Mouse (Mus musculus): ENCODE measurements at regions not wholly inside any gene's neighbourhood (a gene's known extent, or its start where the extent isn't known, plus 50 kb on each side); places are given as distances from the start of the nearest gene placed in this dataset.
A peak's percentile ranks its signal among the peaks of the same experiment; 100 is the strongest.

GRCm38 (mm10) chr2:79510485-79511094 is 54.0 kb upstream of the Cerkl start:
- DNase-seq (ENCODE audit: low spot score) (no peak), ATAC-seq (ENCODE audit: low read depth) (no peak)
- Histone ChIP-seq H3K4me2 (ENCODE audit: low read depth, low read length) (no peak overlapping the region), H3K4me3 (ENCODE audit: low read depth, low read length) (no peak overlapping the region), H3K9me3 (ENCODE audit: control insufficient read depth, low read length) (no peaks in the 10 kb centered on the region), H3K36me3 (ENCODE audit: control insufficient read depth, insufficient read depth, low read length) (no peaks in the 10 kb centered on the region), H3K27me3 (replicated peaks; ENCODE audit: control insufficient read depth, insufficient read depth, low read length) (no peaks in the 10 kb centered on the region), H3K27ac (replicated peaks; ENCODE audit: low read depth, low read length) (no peak overlapping the region), H3K4me1 (ENCODE audit: control insufficient read depth, insufficient read depth, low read length) (peaks cover 4% of the 10 kb centered on the region; the same call in 1 of the 2 replicates), H3K9ac (ENCODE audit: low read depth, low read length) (no peak overlapping the region)
- WGBS: 76% methylated on average over 10 of the region's 10 CpGs

DNA sequence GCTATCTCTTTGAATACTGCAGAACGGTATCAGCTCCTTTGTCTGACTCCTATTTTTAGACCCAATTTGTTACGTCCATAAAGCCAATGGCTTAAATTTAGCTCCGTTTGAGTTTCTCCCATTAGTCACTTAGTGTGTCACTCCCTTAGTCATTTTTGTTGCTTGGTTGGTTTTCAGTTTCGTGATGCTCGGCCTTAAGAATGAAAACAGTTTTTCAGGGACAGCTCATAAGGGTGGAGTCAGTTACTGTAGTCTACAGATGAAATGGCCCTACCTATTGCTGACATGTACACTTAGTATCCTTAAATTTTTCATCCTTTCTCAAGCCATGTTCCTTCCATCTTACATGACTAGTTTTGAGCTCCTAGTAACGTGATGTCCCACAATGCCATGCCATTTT is 54.5 kb upstream of the Cerkl start:
- WGBS: 76% methylated on average over 6 of the region's 6 CpGs
- no peak for ATAC-seq (ENCODE audit: low read depth)
- peaks cover 4% of the 10 kb centered on the region; the same call in 1 of the 2 replicates for H3K4me1 ChIP-seq (ENCODE audit: control insufficient read depth, insufficient read depth, low read length)
- H3K4me2 ChIP-seq (ENCODE audit: low read depth, low read length): no peak overlapping the region
- H3K9me3 ChIP-seq (ENCODE audit: control insufficient read depth, low read length): no peaks in the 10 kb centered on the region
- no peaks in the 10 kb centered on the region for H3K36me3 ChIP-seq (ENCODE audit: control insufficient read depth, insufficient read depth, low read length)
- no peak for DNase-seq (ENCODE audit: low spot score)
- H3K27ac ChIP-seq (replicated peaks; ENCODE audit: low read depth, low read length): no peak overlapping the region
- H3K4me3 ChIP-seq (ENCODE audit: low read depth, low read length): no peak overlapping the region
- no peaks in the 10 kb centered on the region for H3K27me3 ChIP-seq (replicated peaks; ENCODE audit: control insufficient read depth, insufficient read depth, low read length)
- H3K9ac ChIP-seq (ENCODE audit: low read depth, low read length): no peak overlapping the region

- Histone ChIP-seq H3K4me2 (ENCODE audit: low read depth, low read length) (peak overlapping the region; percentile 34), H3K27ac (replicated peaks; ENCODE audit: low read depth, low read length) (no peak overlapping the region), H3K36me3 (ENCODE audit: control insufficient read depth, insufficient read depth, low read length) (no peaks in the 10 kb centered on the region), H3K9ac (ENCODE audit: low read depth, low read length) (peak overlapping the region; percentile 11; the same call in 1 of the 2 replicates), H3K27me3 (replicated peaks; ENCODE audit: control insufficient read depth, insufficient read depth, low read length) (no peaks in the 10 kb centered on the region), H3K4me3 (ENCODE audit: low read depth, low read length) (no peak overlapping the region), H3K4me1 (ENCODE audit: control insufficient read depth, insufficient read depth, low read length) (peaks cover 4% of the 10 kb centered on the region; the same call in 1 of the 2 replicates), H3K9me3 (ENCODE audit: control insufficient read depth, low read length) (no peaks in the 10 kb centered on the region)
- WGBS: 24% methylated on average over 11 of the region's 11 CpGs
- ATAC-seq (ENCODE audit: low read depth) (no peak), DNase-seq (ENCODE audit: low spot score) (peak; percentile 80)
These were observed 55.2 kb upstream of the Cerkl start for GRCm38 (mm10) chr2:79511676-79512323.

DNA sequence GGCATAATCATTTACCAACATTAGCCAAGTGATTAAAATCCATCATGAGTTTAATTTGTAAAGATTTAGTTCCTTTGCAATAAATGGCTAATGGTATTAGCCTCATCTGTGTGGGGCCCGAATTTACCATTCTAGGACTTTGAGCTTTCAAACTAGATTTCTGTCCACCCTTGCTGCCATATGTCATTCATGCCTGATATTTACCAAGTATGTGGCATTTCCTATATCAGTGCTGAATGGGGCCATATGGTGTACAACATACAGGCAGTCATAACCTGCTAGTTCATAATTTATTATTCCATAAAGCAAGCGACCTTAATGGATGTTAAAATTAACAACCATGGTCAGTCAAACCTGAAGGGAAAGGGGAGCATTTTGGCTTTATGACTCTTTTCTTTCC is 55.8 kb upstream of the Cerkl start:
- no peak overlapping the region for H3K9ac ChIP-seq (ENCODE audit: low read depth, low read length)
- no peak overlapping the region for H3K27ac ChIP-seq (replicated peaks; ENCODE audit: low read depth, low read length)
- no peaks in the 10 kb centered on the region for H3K9me3 ChIP-seq (ENCODE audit: control insufficient read depth, low read length)
- H3K36me3 ChIP-seq (ENCODE audit: control insufficient read depth, insufficient read depth, low read length): no peaks in the 10 kb centered on the region
- no peak for DNase-seq (ENCODE audit: low spot score)
- peak overlapping the region; percentile 34 for H3K4me2 ChIP-seq (ENCODE audit: low read depth, low read length)
- H3K27me3 ChIP-seq (replicated peaks; ENCODE audit: control insufficient read depth, insufficient read depth, low read length): no peaks in the 10 kb centered on the region
- WGBS: 68% methylated on average over 2 of the region's 2 CpGs
- H3K4me3 ChIP-seq (ENCODE audit: low read depth, low read length): no peak overlapping the region
- no peak for ATAC-seq (ENCODE audit: low read depth)
- peaks cover 4% of the 10 kb centered on the region; the same call in 1 of the 2 replicates for H3K4me1 ChIP-seq (ENCODE audit: control insufficient read depth, insufficient read depth, low read length)

GRCm38 (mm10) chr2:79513726-79514125 is 57.1 kb upstream of the Cerkl start:
- ATAC-seq (ENCODE audit: low read depth) (no peak), DNase-seq (ENCODE audit: low spot score) (no peak)
- no peak overlapping the region for H3K4me2 ChIP-seq (ENCODE audit: low read depth, low read length)
- no peak overlapping the region for H3K9ac ChIP-seq (ENCODE audit: low read depth, low read length)
- no peak overlapping the region for H3K27ac ChIP-seq (replicated peaks; ENCODE audit: low read depth, low read length)
- H3K4me3 ChIP-seq (ENCODE audit: low read depth, low read length): no peak overlapping the region
- peaks cover 4% of the 10 kb centered on the region; the same call in 1 of the 2 replicates for H3K4me1 ChIP-seq (ENCODE audit: control insufficient read depth, insufficient read depth, low read length)
- no peaks in the 10 kb centered on the region for H3K9me3 ChIP-seq (ENCODE audit: control insufficient read depth, low read length)
- no peaks in the 10 kb centered on the region for H3K36me3 ChIP-seq (ENCODE audit: control insufficient read depth, insufficient read depth, low read length)
- no peaks in the 10 kb centered on the region for H3K27me3 ChIP-seq (replicated peaks; ENCODE audit: control insufficient read depth, insufficient read depth, low read length)
- 73% methylated on average over 3 of the region's 3 CpGs for WGBS

DNA sequence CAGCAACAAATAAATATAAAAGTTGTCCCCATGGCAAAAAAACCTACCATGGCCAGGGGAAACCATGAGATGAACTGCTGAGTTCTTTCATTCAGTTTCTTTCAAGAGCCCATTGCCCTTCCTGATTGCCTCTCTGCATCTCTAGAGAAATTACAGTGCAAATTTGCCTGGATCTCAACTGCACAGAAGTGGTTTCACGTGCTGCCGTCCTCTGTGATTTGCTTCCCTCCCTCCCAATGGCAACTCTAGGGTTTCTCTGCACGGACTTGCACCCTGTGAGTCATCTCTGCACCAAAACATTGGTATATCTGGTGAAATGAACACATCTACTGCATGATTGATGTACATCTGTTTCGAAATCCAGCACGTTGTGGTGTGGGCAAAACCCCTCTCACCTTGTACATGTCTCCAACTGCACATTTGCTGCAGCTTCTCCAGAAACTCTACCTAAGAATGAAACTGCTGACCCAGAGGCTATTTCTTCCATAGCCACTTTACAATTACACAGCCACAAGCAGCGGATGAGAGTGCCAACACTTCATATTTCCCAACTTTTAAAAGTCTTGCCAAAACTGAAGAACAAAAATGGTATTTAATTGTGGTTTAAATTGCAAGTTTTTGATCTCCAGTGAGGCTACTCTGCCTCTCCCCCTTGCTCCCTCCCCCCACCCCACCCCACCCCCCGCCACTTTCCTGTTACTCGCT is 61.6 kb upstream of the Cerkl start:
- Histone ChIP-seq H3K4me1 (ENCODE audit: control insufficient read depth, insufficient read depth, low read length) (no peaks in the 10 kb centered on the region), H3K27me3 (replicated peaks; ENCODE audit: control insufficient read depth, insufficient read depth, low read length) (no peaks in the 10 kb centered on the region), H3K4me2 (ENCODE audit: low read depth, low read length) (no peak overlapping the region), H3K9me3 (ENCODE audit: control insufficient read depth, low read length) (no peaks in the 10 kb centered on the region), H3K9ac (ENCODE audit: low read depth, low read length) (no peak overlapping the region), H3K27ac (replicated peaks; ENCODE audit: low read depth, low read length) (no peak overlapping the region), H3K36me3 (ENCODE audit: control insufficient read depth, insufficient read depth, low read length) (no peaks in the 10 kb centered on the region), H3K4me3 (ENCODE audit: low read depth, low read length) (no peak overlapping the region)
- ATAC-seq (ENCODE audit: low read depth) (no peak), DNase-seq (ENCODE audit: low spot score) (no peak)
- 69% methylated on average over 8 of the region's 8 CpGs for WGBS

DNA sequence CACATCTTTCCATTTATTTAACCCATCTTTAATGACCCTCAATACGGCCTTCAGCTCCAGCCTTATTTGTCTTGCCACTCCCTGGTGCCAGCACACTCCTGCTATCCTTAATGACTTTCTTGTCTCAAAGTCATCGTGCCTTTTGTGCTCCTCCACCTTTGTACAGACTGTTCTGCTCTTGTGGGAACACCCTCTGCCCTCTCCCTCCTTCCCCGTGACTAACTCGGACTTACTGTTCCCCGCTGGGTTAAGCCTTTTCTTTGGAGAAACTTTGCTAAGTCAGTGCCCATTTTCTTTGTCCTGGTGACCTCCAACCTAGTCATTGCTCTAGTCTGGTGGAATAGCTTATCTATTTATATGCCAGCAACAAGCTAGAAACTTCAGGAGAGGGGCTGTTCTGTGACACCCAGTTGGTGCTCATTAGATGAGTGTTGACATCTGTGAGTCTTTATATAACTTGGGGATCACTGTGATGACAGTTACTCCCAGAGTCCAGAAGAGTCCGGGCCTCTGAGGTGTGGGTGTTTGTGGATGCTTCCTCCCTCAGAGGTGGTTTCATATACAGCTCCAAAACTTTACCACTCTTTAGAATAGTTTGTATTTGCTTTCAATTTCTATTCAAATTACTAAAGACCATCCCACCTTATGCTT is 63.3 kb upstream of the Cerkl start:
- Histone ChIP-seq H3K36me3 (ENCODE audit: control insufficient read depth, insufficient read depth, low read length) (no peaks in the 10 kb centered on the region), H3K27me3 (replicated peaks; ENCODE audit: control insufficient read depth, insufficient read depth, low read length) (no peaks in the 10 kb centered on the region), H3K4me2 (ENCODE audit: low read depth, low read length) (no peak overlapping the region), H3K9ac (ENCODE audit: low read depth, low read length) (no peak overlapping the region), H3K9me3 (ENCODE audit: control insufficient read depth, low read length) (no peaks in the 10 kb centered on the region), H3K4me3 (ENCODE audit: low read depth, low read length) (no peak overlapping the region), H3K27ac (replicated peaks; ENCODE audit: low read depth, low read length) (no peak overlapping the region), H3K4me1 (ENCODE audit: control insufficient read depth, insufficient read depth, low read length) (no peaks in the 10 kb centered on the region)
- ATAC-seq (ENCODE audit: low read depth): no peak
- DNase-seq (ENCODE audit: low spot score): no peak
- 63% methylated on average over 6 of the region's 6 CpGs for WGBS

DNA sequence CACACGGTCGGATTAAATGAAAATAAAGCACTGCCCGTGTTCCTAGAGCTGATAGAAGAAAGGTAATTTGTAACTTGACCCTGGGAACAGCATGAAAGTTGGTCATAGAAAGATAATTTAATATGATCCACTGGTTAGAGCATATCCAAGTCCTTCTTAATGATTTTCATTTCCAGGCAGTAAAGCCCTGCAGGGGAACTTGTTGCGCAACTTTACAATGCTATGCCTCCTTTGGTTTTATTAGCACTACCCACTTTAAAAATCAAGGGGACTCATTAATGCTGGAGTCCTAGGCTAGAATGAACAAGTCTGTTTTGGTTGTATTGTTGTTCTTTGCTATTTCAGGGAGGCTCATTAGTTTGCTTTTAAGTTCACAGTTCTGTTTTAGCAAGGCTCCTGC is 66.9 kb upstream of the Cerkl start:
- H3K9me3 ChIP-seq (ENCODE audit: control insufficient read depth, low read length): no peaks in the 10 kb centered on the region
- H3K27ac ChIP-seq (replicated peaks; ENCODE audit: low read depth, low read length): no peak overlapping the region
- no peaks in the 10 kb centered on the region for H3K36me3 ChIP-seq (ENCODE audit: control insufficient read depth, insufficient read depth, low read length)
- H3K4me3 ChIP-seq (ENCODE audit: low read depth, low read length): no peak overlapping the region
- 70% methylated on average over 4 of the region's 4 CpGs for WGBS
- ATAC-seq (ENCODE audit: low read depth) (no peak), DNase-seq (ENCODE audit: low spot score) (no peak)
- H3K4me1 ChIP-seq (ENCODE audit: control insufficient read depth, insufficient read depth, low read length): 0 out of 2 replicates have a peak, but pooled peaks cover 6% of the 10 kb centered on the region
- H3K4me2 ChIP-seq (ENCODE audit: low read depth, low read length): no peak overlapping the region
- H3K9ac ChIP-seq (ENCODE audit: low read depth, low read length): no peak overlapping the region
- H3K27me3 ChIP-seq (replicated peaks; ENCODE audit: control insufficient read depth, insufficient read depth, low read length): no peaks in the 10 kb centered on the region
